In genomic region chr9:67937286-67937685, GRCm38 (mm10) we compare ENCODE assay signal across 15 mouse cellular contexts.
"Had no signal": no experiment of that assay in that cellular context is flagged by ENCODE, and none has a peak within 500 bp of the region (broad histone marks: within the 10 kb centered on the region; RNA-seq: fewer than 3 reads in every experiment).

No protein-coding gene starts in this region.

- H3K4me1 ChIP-seq: kidney, embryonic 15.5 days; liver, embryonic 13.5 days; neural tube, embryonic 12.5 days; stomach, embryonic 15.5 days had no signal

- H3K9ac ChIP-seq: kidney, embryonic 15.5 days; liver, embryonic 13.5 days; midbrain, embryonic 12.5 days; neural tube, embryonic 12.5 days; stomach, embryonic 15.5 days had no signal

- DNase-seq: kidney, adult 8-10 months; kidney, postnatal 10 days; kidney, postnatal 36 days; layer of hippocampus, postnatal 36 days; liver, embryonic 13.5 days; lung, adult 2 months; right cerebral cortex, postnatal 25 days; spleen, adult 18-20 months; thymus, postnatal 36 days had no signal

- H3K4me2 ChIP-seq: kidney, embryonic 15.5 days; liver, embryonic 13.5 days; midbrain, embryonic 12.5 days; neural tube, embryonic 12.5 days; stomach, embryonic 15.5 days had no signal

- H3K27me3 ChIP-seq: kidney, embryonic 15.5 days; liver, embryonic 13.5 days; midbrain, embryonic 12.5 days; neural tube, embryonic 12.5 days; stomach, embryonic 15.5 days had no signal

- H3K27ac ChIP-seq: kidney, embryonic 15.5 days; left cerebral cortex, adult 2 months; liver, embryonic 13.5 days; macrophage; midbrain, embryonic 12.5 days; neural tube, embryonic 12.5 days; stomach, embryonic 15.5 days had no signal

- H3K4me3 ChIP-seq: kidney, embryonic 15.5 days; left cerebral cortex, adult 2 months; liver, embryonic 13.5 days; midbrain, embryonic 12.5 days; neural tube, embryonic 12.5 days; stomach, embryonic 15.5 days had no signal

- H3K9me3 ChIP-seq: kidney, embryonic 15.5 days; liver, embryonic 13.5 days; midbrain, embryonic 12.5 days; neural tube, embryonic 12.5 days; stomach, embryonic 15.5 days had no signal
